Mouse (Mus musculus) liver, embryonic 11.5 days (tissue): ENCODE data around the gene Lpxn. TPM values are rescaled to one million over a fixed set of nuclear protein-coding genes. Genes with fewer than 3 reads are reported as not detected.

Source experiments
- ATAC-seq: fragments of 200-750 bp; cut with Nextera tagmentation; replicated peaks from 2 replicates; pipeline ENCODE4 v1.8.0; 2017; ENCODE audit warnings: moderate number of reproducible peaks, mild to moderate bottlenecking, moderate TSS enrichment, moderate library complexity; ENCODE audit not compliant: low FRiP score
- DNase-seq: peaks from one replicate; pipeline ENCODE4 v3.0.0-alpha.2; 2017; ENCODE audit warnings: low spot score
- H3K27ac ChIP-seq: fragments of 300-500 bp; sonication (generic); 2 replicates; pipeline ENCODE4 v1.5.1; 2014; ENCODE audit warnings: mild to moderate bottlenecking, low read depth, low read length, control low read depth
- H3K27me3 ChIP-seq: fragments of 300-500 bp; sonication (generic); replicated peaks from 2 replicates; pipeline ENCODE4 v1.6.1; 2014; ENCODE audit warnings: low read length, mixed read lengths; ENCODE audit not compliant: control insufficient read depth, insufficient read depth
- H3K36me3 ChIP-seq: fragments of 300-500 bp; sonication (generic); 2 replicates; pipeline ENCODE4 v1.6.1; 2014; ENCODE audit warnings: mild to moderate bottlenecking, low read length, moderate library complexity, mixed read lengths; ENCODE audit not compliant: control insufficient read depth, insufficient read depth
- H3K4me1 ChIP-seq: fragments of 300-500 bp; sonication (generic); replicated peaks from 2 replicates; pipeline ENCODE4 v1.6.1; 2014; ENCODE audit warnings: low read length, mixed read lengths; ENCODE audit not compliant: control insufficient read depth, insufficient read depth
- H3K4me2 ChIP-seq: fragments of 300-500 bp; sonication (generic); 2 replicates; pipeline ENCODE4 v1.6.1; 2014; ENCODE audit warnings: mild to moderate bottlenecking, control low read depth, moderate library complexity
- H3K4me3 ChIP-seq: fragments of 300-500 bp; sonication (generic); 2 replicates; pipeline ENCODE4 v1.5.1; 2014; ENCODE audit warnings: low read depth, low read length, control low read depth
- H3K9ac ChIP-seq: fragments of 300-500 bp; sonication (generic); 2 replicates; pipeline ENCODE4 v1.6.1; 2014; ENCODE audit warnings: low read depth, low read length, control low read depth
- H3K9me3 ChIP-seq: fragments of 300-500 bp; sonication (generic); 2 replicates; pipeline ENCODE4 v1.6.1; 2016; ENCODE audit warnings: low read length, inconsistent platforms, mixed read lengths; ENCODE audit not compliant: control insufficient read depth
- WGBS: fragments of 180-500 bp; shearing (Covaris S2); extraction: QIAGEN DNeasy Blood & Tissue Kit; methylation state at CpG from one replicate; pipeline ENCODE4 v1.1.7; 2014; 5-methylcytosine and 5-hydroxymethylcytosine counted together
- polyA plus RNA-seq: library from polyadenylated mRNA; unstranded; fragments of >200 nt; fragmentation: Nextera tagmentation; extraction: Ambion mirVana; gene quantifications from 2 replicates; pipeline ENCODE4 v1.2.1, GENCODE M21; 2014

Lpxn gene
- polyA plus RNA-seq, 1 experiment from 2014 or later: 2.1 TPM

DNA sequence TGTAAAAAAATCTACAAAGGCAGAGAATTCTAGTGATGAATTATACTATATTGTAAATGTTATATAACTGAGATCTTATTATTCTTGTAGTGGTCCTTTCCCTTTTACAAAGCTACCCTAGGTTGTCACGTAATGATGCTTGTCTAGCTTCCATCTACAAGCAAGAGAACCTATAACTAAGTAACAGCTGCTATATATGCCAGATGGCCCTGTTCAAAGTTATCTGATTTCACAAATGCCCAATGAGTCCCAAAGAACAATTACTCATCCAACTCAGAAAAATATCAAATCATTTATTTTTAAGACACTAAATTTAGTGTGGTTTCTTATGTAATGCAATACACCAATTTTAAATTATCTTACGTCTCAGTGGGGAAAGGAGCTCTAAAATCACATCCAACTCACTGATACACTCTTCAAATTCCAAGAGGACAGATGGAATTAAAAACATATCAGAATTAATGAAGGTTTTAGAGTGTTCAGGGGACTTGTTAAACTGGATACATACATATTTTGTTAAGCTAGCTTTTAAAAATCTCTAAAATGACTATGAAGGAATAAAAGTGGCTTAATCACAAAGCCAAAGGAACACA lies 9.1 kb upstream of the Lpxn start:
- Histone ChIP-seq H3K4me3 (no peak overlapping the region), H3K27me3 (no peaks in the 10 kb centered on the region), H3K9ac (no peak overlapping the region), H3K36me3 (no peaks in the 10 kb centered on the region), H3K9me3 (no peaks in the 10 kb centered on the region), H3K27ac (no peak overlapping the region), H3K4me1 (peaks cover 3% of the 10 kb centered on the region; the same call in 1 of the 2 replicates), H3K4me2 (no peak overlapping the region)
- no peak for DNase-seq
- WGBS: 91% methylated on average over 2 of the region's 2 CpGs
- ATAC-seq: no peak

DNA sequence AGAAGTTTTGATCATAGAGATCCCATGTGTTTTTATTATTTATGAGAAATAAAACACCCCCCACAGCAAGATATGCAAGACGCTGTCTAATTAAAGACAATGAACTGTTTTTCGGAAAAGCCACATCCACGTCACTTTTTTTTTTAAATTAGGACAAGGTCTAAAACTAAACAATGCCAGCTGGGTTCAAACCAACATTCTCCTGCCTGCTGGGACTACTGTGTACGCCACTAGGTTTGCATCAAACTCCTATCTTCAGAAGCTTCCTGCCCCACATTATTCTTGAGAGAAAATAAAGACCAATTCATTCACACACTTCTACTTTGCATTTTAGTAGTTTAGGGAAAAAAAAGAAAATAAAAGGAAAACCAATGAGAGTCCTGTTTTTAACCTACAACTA lies 8.3 kb upstream of the Lpxn start:
- H3K9me3 ChIP-seq: no peaks in the 10 kb centered on the region
- H3K4me3 ChIP-seq: no peak overlapping the region
- DNase-seq: no peak
- no peak overlapping the region for H3K27ac ChIP-seq
- peaks cover 3% of the 10 kb centered on the region; the same call in 1 of the 2 replicates for H3K4me1 ChIP-seq
- no peak overlapping the region for H3K9ac ChIP-seq
- ATAC-seq: no peak
- no peaks in the 10 kb centered on the region for H3K36me3 ChIP-seq
- no peaks in the 10 kb centered on the region for H3K27me3 ChIP-seq
- 90% methylated on average over 4 of the region's 4 CpGs for WGBS
- no peak overlapping the region for H3K4me2 ChIP-seq

DNA sequence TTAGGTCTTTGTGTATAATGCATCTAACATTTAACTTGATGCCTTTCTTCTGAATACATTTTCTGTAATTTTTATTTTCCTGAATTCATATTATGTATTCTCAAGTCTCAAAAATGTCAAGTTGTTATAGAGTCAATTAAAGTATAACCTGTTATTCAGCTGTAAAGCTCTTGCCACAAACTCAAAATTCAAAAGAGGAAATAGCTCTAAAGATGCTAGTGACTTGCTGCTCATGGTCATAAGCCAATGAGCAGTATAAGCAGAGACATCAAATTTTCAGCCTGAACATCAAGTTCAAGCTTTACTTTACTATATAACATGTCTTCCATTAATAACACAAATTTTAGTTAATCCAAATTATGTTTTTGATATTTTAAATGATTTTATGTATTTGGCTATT lies 3.6 kb upstream of the Lpxn start:
- H3K4me3 ChIP-seq: no peak overlapping the region
- DNase-seq (no peak), ATAC-seq (no peak)
- no peaks in the 10 kb centered on the region for H3K9me3 ChIP-seq
- H3K4me1 ChIP-seq: peaks cover 6% of the 10 kb centered on the region; the same call in 1 of the 2 replicates
- H3K27me3 ChIP-seq: no peaks in the 10 kb centered on the region
- H3K9ac ChIP-seq: no peak overlapping the region
- H3K36me3 ChIP-seq: no peaks in the 10 kb centered on the region
- no peak overlapping the region for H3K4me2 ChIP-seq
- no peak overlapping the region for H3K27ac ChIP-seq

DNA sequence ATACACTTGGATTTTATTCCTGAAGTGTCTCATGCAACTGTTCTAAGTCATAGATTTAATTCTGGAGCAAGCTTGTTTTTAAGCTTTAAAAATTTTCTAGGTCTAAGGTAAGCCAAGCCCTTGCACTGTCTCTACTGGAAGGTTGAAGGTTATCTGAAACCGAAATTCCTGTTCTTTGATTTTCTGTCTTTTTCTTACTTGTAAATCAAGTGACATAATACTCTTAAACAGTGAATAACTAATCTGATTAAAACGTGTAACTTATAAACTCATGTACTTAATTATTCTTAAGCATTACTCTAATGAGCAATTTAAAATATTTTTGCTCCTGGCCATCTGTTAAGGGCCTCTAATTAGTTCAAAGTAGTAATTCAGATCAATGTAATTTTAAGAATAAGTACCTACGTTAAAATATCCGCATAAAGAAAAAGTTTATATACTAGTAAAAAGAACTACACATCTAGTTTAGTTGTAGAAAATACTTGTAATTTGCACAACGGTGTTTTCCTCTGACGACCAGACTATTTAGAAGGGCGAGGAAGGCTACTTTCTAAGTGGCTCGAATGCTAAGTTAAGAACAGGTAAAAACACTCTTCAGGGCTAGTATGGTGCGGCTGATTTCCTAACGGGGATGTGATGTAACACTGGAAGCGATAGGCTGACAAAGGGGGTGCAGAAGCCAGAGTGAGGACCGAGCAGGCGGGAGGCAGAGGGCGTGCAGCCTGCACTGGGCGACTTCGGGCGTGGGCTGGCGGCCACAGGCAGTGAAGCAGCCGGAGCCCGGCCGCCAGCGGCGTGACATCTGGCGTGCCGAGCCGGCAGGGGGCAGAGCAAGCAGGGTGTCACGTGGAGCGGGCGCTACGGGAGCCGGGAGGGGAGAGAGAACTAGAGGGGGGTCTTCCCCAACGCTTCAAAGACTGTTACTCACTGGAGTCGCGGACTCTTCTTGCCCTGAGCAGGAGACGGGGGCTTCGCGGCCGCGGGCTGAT lies 1.6 kb upstream of the Lpxn start:
- Histone ChIP-seq H3K4me2 (peak overlapping the region; percentile 77), H3K9ac (peak overlapping the region; percentile 99), H3K4me3 (peak overlapping the region; percentile 92), H3K9me3 (no peaks in the 10 kb centered on the region), H3K27ac (peak overlapping the region; percentile 99), H3K36me3 (no peaks in the 10 kb centered on the region), H3K27me3 (no peaks in the 10 kb centered on the region), H3K4me1 (peaks cover 6% of the 10 kb centered on the region; the same call in 1 of the 2 replicates)
- DNase-seq: peak; percentile 90
- under 1% methylated on average over 34 of the region's 39 CpGs for WGBS
- ATAC-seq: peak; percentile 73

DNA sequence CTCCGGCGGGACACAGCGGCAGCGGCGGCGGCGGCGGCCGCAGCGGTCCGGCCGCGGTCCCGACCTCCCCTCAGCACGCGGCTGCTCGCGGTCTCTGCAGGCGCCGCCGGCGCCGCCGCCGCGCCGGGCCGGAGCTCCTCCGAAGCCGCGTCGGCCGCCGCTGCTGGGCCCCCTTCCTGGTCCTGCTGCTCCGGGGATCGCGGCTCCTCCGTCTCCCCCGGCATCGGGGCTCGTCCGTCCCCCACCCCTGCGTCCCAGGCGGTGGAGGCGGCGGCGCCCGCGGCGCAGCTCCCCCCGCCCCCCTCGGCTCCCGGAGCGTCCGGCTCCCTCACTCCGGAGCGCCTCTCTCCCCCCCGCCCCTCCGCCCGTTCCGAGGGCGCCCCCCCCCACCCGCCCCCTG lies 883 bp upstream of the Lpxn start:
- H3K9ac ChIP-seq: peak overlapping the region; percentile 99
- WGBS: 0% methylated on average over 32 of the region's 63 CpGs
- H3K27me3 ChIP-seq: no peaks in the 10 kb centered on the region
- peaks cover 6% of the 10 kb centered on the region; the same call in 1 of the 2 replicates for H3K4me1 ChIP-seq
- ATAC-seq: peak; percentile 10
- H3K9me3 ChIP-seq: no peaks in the 10 kb centered on the region
- DNase-seq: no peak
- peak overlapping the region; percentile 99 for H3K27ac ChIP-seq
- peak overlapping the region; percentile 77 for H3K4me2 ChIP-seq
- no peaks in the 10 kb centered on the region for H3K36me3 ChIP-seq
- H3K4me3 ChIP-seq: peak overlapping the region; percentile 92

DNA sequence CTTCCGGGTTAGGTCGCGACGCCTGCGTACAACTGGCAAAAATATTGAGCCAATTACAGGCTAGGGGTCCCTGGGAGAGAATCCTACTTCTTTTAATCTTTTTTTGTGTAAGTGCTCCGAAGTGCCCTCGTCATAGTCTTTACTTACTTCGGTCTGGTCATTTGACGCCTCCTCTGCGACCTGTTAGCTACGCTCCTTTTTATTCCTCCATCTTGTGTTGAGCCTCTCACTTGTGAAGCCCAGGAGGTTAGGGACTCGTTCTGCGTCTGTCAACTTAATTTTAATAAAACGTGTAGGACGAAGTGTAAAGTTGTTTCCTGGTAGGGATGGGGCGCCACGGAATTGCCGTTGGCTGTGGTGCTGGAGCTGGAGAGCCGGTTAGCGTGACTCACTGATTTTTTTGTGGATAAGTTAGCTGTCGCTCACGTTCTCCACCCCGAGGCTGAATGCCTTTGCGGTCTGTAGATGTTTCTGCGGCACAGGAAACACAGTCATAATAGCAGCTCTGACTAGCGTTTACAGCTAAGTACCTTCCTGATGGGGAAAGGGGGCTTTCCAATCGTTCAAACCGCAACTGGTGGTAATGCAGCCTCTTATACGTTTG lies 437 bp downstream of the Lpxn start:
- H3K4me1 ChIP-seq: peaks cover 3% of the 10 kb centered on the region; the same call in 1 of the 2 replicates
- peak overlapping the region; percentile 91 for H3K9ac ChIP-seq
- peak overlapping the region; percentile 99 for H3K27ac ChIP-seq
- ATAC-seq (peak; percentile 39), DNase-seq (peak; percentile 73)
- H3K27me3 ChIP-seq: no peaks in the 10 kb centered on the region
- no peaks in the 10 kb centered on the region for H3K9me3 ChIP-seq
- no peaks in the 10 kb centered on the region for H3K36me3 ChIP-seq
- H3K4me3 ChIP-seq: peak overlapping the region; percentile 92
- under 1% methylated on average over 29 of the region's 29 CpGs for WGBS
- peak overlapping the region; percentile 82 for H3K4me2 ChIP-seq

DNA sequence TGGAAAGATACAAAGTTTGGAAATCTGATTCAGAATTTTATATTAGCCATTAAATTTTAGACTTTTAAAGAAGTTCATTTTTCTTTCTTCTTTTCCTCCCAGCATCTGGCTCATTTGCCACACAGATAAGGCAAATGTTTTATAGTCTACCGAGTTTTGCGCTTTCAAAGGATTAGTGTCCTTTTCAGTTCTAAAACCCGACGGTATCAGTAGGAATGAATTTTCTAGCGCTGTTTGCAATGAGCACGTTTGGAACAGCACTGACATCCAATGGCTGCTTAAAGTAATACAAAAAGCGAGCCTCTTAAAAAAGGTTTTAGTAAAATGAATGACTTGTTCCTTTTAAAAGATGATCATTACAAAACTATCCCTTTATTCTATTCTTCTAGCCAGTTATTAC lies 1.1 kb downstream of the Lpxn start:
- Histone ChIP-seq H3K9ac (peak overlapping the region; percentile 91), H3K4me3 (peak overlapping the region; percentile 92), H3K36me3 (no peaks in the 10 kb centered on the region), H3K4me2 (peak overlapping the region; percentile 82), H3K9me3 (no peaks in the 10 kb centered on the region), H3K27me3 (no peaks in the 10 kb centered on the region), H3K27ac (peak overlapping the region; percentile 99), H3K4me1 (peaks cover 3% of the 10 kb centered on the region; the same call in 1 of the 2 replicates)
- no peak for DNase-seq
- no peak for ATAC-seq
- WGBS: under 1% methylated on average over 7 of the region's 7 CpGs

DNA sequence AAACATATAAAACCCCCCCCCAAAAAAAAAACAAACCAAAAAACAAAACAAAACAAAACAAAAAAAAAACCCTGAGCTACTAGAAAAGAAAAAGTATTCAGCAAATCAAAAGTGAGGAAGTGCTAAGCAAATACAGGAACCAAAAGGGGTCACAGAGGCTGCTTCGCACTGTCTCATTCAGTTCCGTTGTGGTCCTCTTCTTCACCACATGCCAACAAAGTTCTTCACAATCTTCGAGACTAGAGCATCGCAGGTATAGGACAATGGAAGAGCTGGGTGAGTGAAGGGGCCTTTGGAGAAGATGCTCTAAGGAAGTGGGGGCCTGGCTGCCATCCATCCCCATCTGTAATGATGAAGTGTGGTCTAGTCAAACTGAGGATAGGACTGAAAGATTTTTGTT lies 2.4 kb downstream of the Lpxn start:
- no peaks in the 10 kb centered on the region for H3K27me3 ChIP-seq
- no peak overlapping the region for H3K9ac ChIP-seq
- H3K27ac ChIP-seq: no peak overlapping the region
- no peak overlapping the region for H3K4me2 ChIP-seq
- no peaks in the 10 kb centered on the region for H3K9me3 ChIP-seq
- ATAC-seq: no peak
- H3K4me3 ChIP-seq: no peak overlapping the region
- 67% methylated on average over 4 of the region's 4 CpGs for WGBS
- no peaks in the 10 kb centered on the region for H3K36me3 ChIP-seq
- no peaks in the 10 kb centered on the region for H3K4me1 ChIP-seq
- DNase-seq: no peak
